Mouse (Mus musculus) heart, postnatal 0 days (tissue): ENCODE measurements around the gene Atp7a. TPM values are rescaled to one million over a fixed set of nuclear protein-coding genes. Genes with fewer than 3 reads are reported as not detected.

ENCODE experiments used
- ATAC-seq: fragments of 200-750 bp; cut with Nextera tagmentation; 2 replicates; pipeline ENCODE4 v1.8.0; 2017; ENCODE audit warnings: low read depth, moderate number of reproducible peaks, moderate library complexity; ENCODE audit not compliant: insufficient read depth
- DNase-seq: peaks from one replicate; pipeline ENCODE4 v3.0.0-alpha.2; 2016; ENCODE audit warnings: low spot score
- H3K27ac ChIP-seq: fragments of 300-500 bp; sonication (generic); 2 replicates; pipeline ENCODE4 v1.5.1; 2014; ENCODE audit warnings: low read depth, mild to moderate bottlenecking
- H3K27me3 ChIP-seq: fragments of 300-500 bp; sonication (generic); 2 replicates; pipeline ENCODE4 v1.6.1; 2014; ENCODE audit warnings: low read length, mixed read lengths; ENCODE audit not compliant: control insufficient read depth, insufficient read depth
- H3K36me3 ChIP-seq: fragments of 300-500 bp; sonication (generic); replicated peaks from 2 replicates; pipeline ENCODE4 v1.6.1; 2014; ENCODE audit warnings: low read length, mixed read lengths; ENCODE audit not compliant: control insufficient read depth, insufficient read depth
- H3K4me1 ChIP-seq: fragments of 300-500 bp; sonication (generic); 2 replicates; pipeline ENCODE4 v1.6.1; 2014; ENCODE audit warnings: antibody characterized with exemption; ENCODE audit not compliant: control insufficient read depth, insufficient read depth
- H3K4me2 ChIP-seq: fragments of 300-500 bp; sonication (generic); 2 replicates; pipeline ENCODE4 v1.6.1; 2014; ENCODE audit warnings: low read depth, mild to moderate bottlenecking, low read length, moderate library complexity
- H3K4me3 ChIP-seq: fragments of 300-500 bp; sonication (generic); 2 replicates; pipeline ENCODE4 v1.5.1; 2014; ENCODE audit warnings: low read depth, low read length
- H3K9ac ChIP-seq: fragments of 300-500 bp; sonication (generic); replicated peaks from 2 replicates; pipeline ENCODE4 v1.6.1; 2014; ENCODE audit warnings: low read depth, low read length, mixed read lengths
- H3K9me3 ChIP-seq: fragments of 300-500 bp; sonication (generic); replicated peaks from 2 replicates; pipeline ENCODE4 v1.6.1; 2016; ENCODE audit warnings: low read length; ENCODE audit not compliant: control insufficient read depth
- CTCF ChIP-seq: IDR thresholded peaks from 2 replicates; pipeline ENCODE4 v1.5.1; 2016; ENCODE audit warnings: antibody characterized with exemption, control low read depth, low read depth
- EP300 ChIP-seq: IDR thresholded peaks from 2 replicates; pipeline ENCODE4 v1.6.1; 2016; ENCODE audit warnings: antibody characterized with exemption, low read depth
- WGBS: fragments of 180-500 bp; shearing (Covaris S2); extraction: QIAGEN DNeasy Blood & Tissue Kit; methylation state at CpG from one replicate; pipeline ENCODE4 v1.1.7; 2014; 5-methylcytosine and 5-hydroxymethylcytosine counted together
- polyA plus RNA-seq: library from polyadenylated mRNA; unstranded; fragments of >200 nt; fragmentation: Nextera tagmentation; extraction: Ambion mirVana; gene quantifications from 2 replicates; pipeline ENCODE4 v1.2.1, GENCODE M21; 2015
- total RNA-seq: library from RNA; depleted of rRNA; stranded (reverse); fragments of >200 nt; gene quantifications from 2 replicates; pipeline ENCODE4 v1.2.3, GENCODE M21; 2014; ENCODE audit warnings: low replicate concordance

The Atp7a gene
- total and polyA plus RNA-seq, 2 experiments from 2014 or later, result 5.4 to 16.9 TPM

DNA sequence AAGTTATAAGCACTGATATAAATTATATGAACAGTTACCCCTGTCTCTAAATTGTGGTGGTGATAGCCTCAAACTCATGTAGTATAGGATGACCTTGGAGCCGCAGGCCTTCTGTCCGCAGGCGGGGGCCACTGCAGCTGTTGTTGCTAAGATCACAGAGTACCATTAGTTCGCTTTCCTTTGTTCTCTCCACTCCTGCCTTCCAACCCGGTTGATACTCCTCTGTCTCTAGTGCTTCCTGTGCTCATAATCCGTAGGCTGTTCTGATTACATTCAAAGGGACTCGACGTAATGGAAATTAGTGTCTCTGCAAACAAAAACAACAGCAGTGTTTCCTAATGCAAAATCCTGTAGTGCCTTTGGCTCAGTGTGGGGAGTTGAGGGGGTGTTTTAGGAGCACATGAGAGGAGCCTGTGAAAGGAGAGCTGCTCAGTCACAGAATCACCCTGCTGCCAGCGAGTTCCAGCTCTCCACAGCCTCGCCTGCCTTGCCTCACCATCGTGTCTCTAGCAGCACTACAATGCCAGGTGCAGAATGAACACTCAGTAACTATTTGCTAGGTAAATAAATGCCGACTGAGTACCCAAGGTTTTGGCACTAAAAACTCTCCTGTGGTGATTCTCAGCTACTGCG, 53.9 kb downstream of the Atp7a start:
- H3K9ac ChIP-seq, result no peak overlapping the region
- TF ChIP-seq CTCF (no peak), EP300 (no peak)
- H3K27ac ChIP-seq, result peak overlapping the region; percentile 46; the same call in 1 of the 2 replicates

DNA sequence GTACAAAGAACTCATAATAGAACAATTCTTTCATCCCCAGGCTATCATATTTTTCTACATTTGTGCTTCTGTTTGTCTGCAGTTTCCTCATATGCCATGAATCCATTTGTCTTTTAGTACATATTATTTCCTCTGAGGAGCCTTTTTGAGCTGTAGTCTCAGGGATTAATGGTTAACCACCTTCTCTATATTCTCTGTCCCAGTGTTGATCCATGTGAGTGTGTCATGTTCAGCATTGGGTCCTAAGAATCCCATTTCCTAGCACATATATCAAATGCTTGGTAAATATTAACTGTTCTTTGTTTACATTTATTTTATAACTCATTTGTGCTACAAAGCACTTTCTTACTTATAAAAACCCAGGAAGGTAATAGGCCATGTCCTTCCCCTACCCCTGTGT, 55.4 kb downstream of the Atp7a start:
- no peaks in the 10 kb centered on the region for H3K27me3 ChIP-seq
- ATAC-seq (no peak), DNase-seq (no peak)
- H3K4me1 ChIP-seq, result no peaks in the 10 kb centered on the region
- TF ChIP-seq CTCF, result no peak
- TF ChIP-seq EP300, result no peak
- H3K9ac ChIP-seq, result no peak overlapping the region
- no peaks in the 10 kb centered on the region for H3K9me3 ChIP-seq
- H3K4me2 ChIP-seq, result no peak overlapping the region
- no peak overlapping the region for H3K4me3 ChIP-seq
- peaks cover 7% of the 10 kb centered on the region; the same call in 1 of the 2 replicates for H3K36me3 ChIP-seq
- no peak overlapping the region for H3K27ac ChIP-seq

More for the DNA sequence above, 53.9 kb downstream of the Atp7a start:
- H3K36me3 ChIP-seq, result no peaks in the 10 kb centered on the region
- ATAC-seq (peak; percentile 44; the same call in 1 of the 2 replicates), DNase-seq (peak; percentile 33)
- WGBS, result 30% methylated on average over 13 of the region's 13 CpGs
- H3K27me3 ChIP-seq, result no peaks in the 10 kb centered on the region
- H3K9me3 ChIP-seq, result no peaks in the 10 kb centered on the region
- H3K4me3 ChIP-seq, result no peak overlapping the region
- H3K4me2 ChIP-seq, result no peak overlapping the region
- H3K4me1 ChIP-seq, result no peaks in the 10 kb centered on the region

DNA sequence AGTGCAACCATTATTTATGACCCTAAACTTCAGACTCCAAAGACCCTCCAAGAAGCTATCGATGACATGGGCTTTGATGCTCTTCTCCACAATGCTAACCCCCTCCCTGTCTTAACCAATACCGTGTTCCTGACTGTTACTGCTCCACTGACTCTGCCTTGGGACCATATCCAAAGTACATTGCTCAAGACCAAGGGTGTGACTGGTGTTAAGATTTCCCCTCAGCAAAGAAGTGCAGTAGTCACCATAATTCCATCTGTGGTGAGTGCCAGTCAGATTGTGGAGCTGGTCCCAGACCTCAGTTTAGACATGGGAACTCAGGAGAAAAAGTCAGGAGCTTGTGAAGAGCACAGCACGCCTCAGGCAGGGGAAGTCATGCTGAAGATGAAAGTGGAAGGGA, 58.1 kb downstream of the Atp7a start:
- 73% methylated on average over 3 of the region's 3 CpGs for WGBS
- ATAC-seq (no peak), DNase-seq (no peak)
- Histone ChIP-seq H3K27ac (no peak overlapping the region), H3K9me3 (no peaks in the 10 kb centered on the region), H3K4me3 (no peak overlapping the region), H3K4me1 (no peaks in the 10 kb centered on the region), H3K27me3 (no peaks in the 10 kb centered on the region), H3K36me3 (peaks cover 7% of the 10 kb centered on the region; the same call in 1 of the 2 replicates), H3K4me2 (no peak overlapping the region), H3K9ac (no peak overlapping the region)
- TF ChIP-seq CTCF (no peak), EP300 (no peak)

DNA sequence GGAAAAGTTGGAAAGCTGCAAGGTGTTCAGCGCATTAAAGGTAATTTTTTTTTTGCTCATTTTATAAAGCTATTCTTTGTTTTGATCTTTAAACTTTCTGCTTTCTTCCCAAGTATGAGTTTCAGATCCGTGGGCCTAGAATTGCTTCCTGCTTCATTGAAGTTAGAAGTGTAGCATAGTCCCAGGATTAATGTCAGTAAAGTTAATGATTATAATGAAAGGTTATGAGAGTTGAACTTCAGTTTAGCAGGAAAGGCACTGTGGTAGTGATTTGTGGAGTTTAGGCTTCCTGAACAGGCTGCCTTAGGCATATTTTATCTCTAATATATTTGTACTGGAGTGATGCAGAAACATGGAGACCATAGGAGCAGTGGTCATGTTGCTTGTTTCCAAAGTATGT, 58.5 kb downstream of the Atp7a start:
- H3K9ac ChIP-seq, result no peak overlapping the region
- no peak overlapping the region for H3K27ac ChIP-seq
- DNase-seq, result no peak
- H3K4me1 ChIP-seq, result no peaks in the 10 kb centered on the region
- no peaks in the 10 kb centered on the region for H3K9me3 ChIP-seq
- H3K4me3 ChIP-seq, result no peak overlapping the region
- WGBS, result 79% methylated on average over 2 of the region's 2 CpGs
- no peaks in the 10 kb centered on the region for H3K27me3 ChIP-seq
- peaks cover 7% of the 10 kb centered on the region; the same call in 1 of the 2 replicates for H3K36me3 ChIP-seq
- TF ChIP-seq CTCF (no peak), EP300 (no peak)
- no peak overlapping the region for H3K4me2 ChIP-seq
- ATAC-seq, result no peak

DNA sequence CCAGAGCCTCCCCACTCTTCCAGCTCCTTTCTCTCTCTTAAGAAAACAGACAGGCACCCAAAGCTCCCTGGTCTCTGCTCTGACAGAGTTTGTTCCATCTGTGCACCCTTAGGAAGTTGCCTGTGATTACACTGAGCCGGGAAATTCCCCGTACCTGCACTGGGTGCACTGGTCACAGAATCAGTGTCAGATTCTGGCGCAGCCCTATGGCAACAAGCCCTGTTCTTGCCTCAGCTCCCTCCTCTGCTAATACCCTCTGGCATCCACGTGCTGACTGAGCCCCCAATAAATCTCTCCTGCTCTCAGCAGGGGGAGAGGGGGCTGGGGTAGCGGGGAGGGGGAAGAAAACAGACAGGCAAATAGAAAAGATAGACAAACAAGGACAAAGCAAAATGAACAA, 65.9 kb downstream of the Atp7a start:
- WGBS, result 57% methylated on average over 5 of the region's 5 CpGs
- Histone ChIP-seq H3K27ac (no peak overlapping the region), H3K9me3 (no peaks in the 10 kb centered on the region), H3K4me2 (no peak overlapping the region), H3K36me3 (no peaks in the 10 kb centered on the region), H3K4me3 (no peak overlapping the region), H3K27me3 (no peaks in the 10 kb centered on the region), H3K4me1 (no peaks in the 10 kb centered on the region), H3K9ac (no peak overlapping the region)
- TF ChIP-seq EP300, result no peak
- TF ChIP-seq CTCF, result no peak
- DNase-seq (no peak), ATAC-seq (no peak)

DNA sequence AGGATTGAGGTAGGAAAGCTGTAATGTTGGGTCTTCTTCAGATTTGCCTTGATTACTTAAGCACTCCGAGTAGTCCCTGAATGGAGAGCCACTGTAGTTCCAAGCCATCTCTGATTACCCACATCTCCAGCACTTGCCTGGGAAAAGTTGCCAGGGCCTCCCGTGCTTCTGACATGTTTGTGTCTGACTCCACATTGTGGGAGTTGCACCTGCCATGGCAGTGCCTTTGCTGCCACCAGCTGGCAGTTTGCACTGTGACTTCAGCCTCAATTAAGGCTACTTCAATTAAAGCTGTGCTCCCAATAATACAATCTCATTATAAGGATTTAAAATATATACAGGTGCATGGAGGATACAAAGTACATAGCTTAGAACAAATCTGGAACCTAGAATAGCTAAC, 78.4 kb downstream of the Atp7a start:
- 32% methylated on average over 2 of the region's 2 CpGs for WGBS

More for the DNA sequence above, 78.4 kb downstream of the Atp7a start:
- ATAC-seq, result peak; percentile 55; the same call in 1 of the 2 replicates
- no peak overlapping the region for H3K9ac ChIP-seq
- H3K4me1 ChIP-seq, result no peaks in the 10 kb centered on the region
- peaks cover 11% of the 10 kb centered on the region; the same call in 1 of the 2 replicates for H3K36me3 ChIP-seq
- H3K9me3 ChIP-seq, result no peaks in the 10 kb centered on the region
- H3K27ac ChIP-seq, result no peak overlapping the region
- no peak overlapping the region for H3K4me2 ChIP-seq
- no peaks in the 10 kb centered on the region for H3K27me3 ChIP-seq
- TF ChIP-seq EP300 (no peak), CTCF (peak; percentile 57)
- H3K4me3 ChIP-seq, result no peak overlapping the region
- peak; percentile 16 for DNase-seq
